Mouse (Mus musculus) regulatory T cell (primary cell): ENCODE results near the gene Chst11.

ENCODE experiments used
- in situ Hi-C: fragments of 300-600 bp; cut with MboI, MseI; formaldehyde crosslinking; loops from one replicate; pipeline ENCODE4 v1.15.1; 2025; ENCODE audit warnings: high pct_unique_total_duplicates

Chst11 gene

GRCm38 (mm10) chr10:83139276-83139675 lies 154.0 kb downstream of the Chst11 start:
- in situ Hi-C loops: no loop called here

- in situ Hi-C loops: no loop called here
Observed at GRCm38 (mm10) chr10:83140258-83140936, 155.1 kb downstream of the Chst11 start.

- in situ Hi-C loops: no loop called here
Observed at GRCm38 (mm10) chr10:83141434-83141833, 156.1 kb downstream of the Chst11 start.

- in situ Hi-C loops: no loop called here
Observed at GRCm38 (mm10) chr10:83143049-83143448, 157.8 kb downstream of the Chst11 start.

- in situ Hi-C loops: no loop called here
Observed at GRCm38 (mm10) chr10:83145836-83146235, 160.5 kb downstream of the Chst11 start.

- in situ Hi-C loops: no loop called here
Observed at GRCm38 (mm10) chr10:83149342-83150178, 164.3 kb downstream of the Chst11 start.

- in situ Hi-C loops: no loop called here
Observed at GRCm38 (mm10) chr10:83150587-83150986, 165.3 kb downstream of the Chst11 start.

- in situ Hi-C loops: no loop called here
Observed at GRCm38 (mm10) chr10:83151362-83151761, 166.1 kb downstream of the Chst11 start.

- in situ Hi-C loops: no loop called here
Observed at GRCm38 (mm10) chr10:83151896-83152685, 166.8 kb downstream of the Chst11 start.

GRCm38 (mm10) chr10:83152723-83153122 lies 167.4 kb downstream of the Chst11 start:
- in situ Hi-C loops: no loop called here

- in situ Hi-C loops: no loop called here
Observed at GRCm38 (mm10) chr10:83153374-83153773, 168.1 kb downstream of the Chst11 start.

- in situ Hi-C loops: no loop called here
Observed at GRCm38 (mm10) chr10:83153887-83154286, 168.6 kb downstream of the Chst11 start.

GRCm38 (mm10) chr10:83157289-83157688 lies 172.0 kb downstream of the Chst11 start:
- in situ Hi-C loops: no loop called here

GRCm38 (mm10) chr10:83158322-83158721 lies 173.0 kb downstream of the Chst11 start:
- in situ Hi-C loops: no loop called here

- in situ Hi-C loops: no loop called here
Observed at GRCm38 (mm10) chr10:83159229-83159628, 173.9 kb downstream of the Chst11 start.

GRCm38 (mm10) chr10:83161656-83162365 lies 176.5 kb downstream of the Chst11 start:
- in situ Hi-C loops: loop anchor here (5.0 kb wide), 1 partner anchor 55 kb away; no protein-coding TSS in a partner anchor

- in situ Hi-C loops: loop anchor here (5.0 kb wide), 1 partner anchor 57 kb away; no protein-coding TSS in a partner anchor
Observed at GRCm38 (mm10) chr10:83163946-83164345, 178.6 kb downstream of the Chst11 start.

GRCm38 (mm10) chr10:83164901-83165435 lies 179.7 kb downstream of the Chst11 start:
- in situ Hi-C loops: loop anchor here (5.0 kb wide), 1 partner anchor 58 kb away; no protein-coding TSS in a partner anchor

- in situ Hi-C loops: no loop called here
Observed at GRCm38 (mm10) chr10:83165521-83166243, 180.4 kb downstream of the Chst11 start.

GRCm38 (mm10) chr10:83166272-83166671 lies 181.0 kb downstream of the Chst11 start:
- in situ Hi-C loops: no loop called here
